Mouse (Mus musculus): ENCODE results near the gene Cd33. TPM values are rescaled to one million over a fixed set of nuclear protein-coding genes. Genes with fewer than 3 reads are reported as not detected.

The Cd33 gene
- not detected for polyA plus RNA-seq (2017; shearing (Covaris generic))

GRCm38 (mm10) chr7:43544225-43544977 lies at the start of gene Cd33:
Gene Cd33, minus strand, starts transcription at chr7:43544428.

GRCm38 (mm10) chr7:43579440-43580171 lies 35.4 kb upstream of the Cd33 start, which contains the start of gene Zfp719:
Gene Zfp719, plus strand, starts transcription at chr7:43579610.

GRCm38 (mm10) chr7:43562006-43562633 lies 17.9 kb upstream of the Cd33 start, which contains the start of gene Zfp658:
Gene Zfp658, plus strand, starts transcription at chr7:43562256.

GRCm38 (mm10) chr7:43489631-43490125 lies 54.5 kb downstream of the Cd33 start, which contains the start of gene Iglon5:
Gene Iglon5, minus strand, starts transcription at chr7:43490075.

Other genes with a start within 250 kb of the Cd33 start
- gene Zfp715, start 231.1 kb downstream of the Cd33 start, polyA plus RNA-seq (2017; shearing (Covaris generic)) = 10 to 100 TPM; 15.0 to 21.1 TPM
- under 1 TPM; 0.24 to 1.00 TPM for gene Siglecf, start 193.1 kb downstream of the Cd33 start, polyA plus RNA-seq (2017; shearing (Covaris generic))
- gene Siglecg, start 136.2 kb downstream of the Cd33 start, polyA plus RNA-seq (2017; shearing (Covaris generic)) = 1 to 10 TPM in 1 of 2 experiments, under 1 TPM in 1; 0.66 to 1.6 TPM
- not detected for gene Lim2, start 116.8 kb downstream of the Cd33 start, polyA plus RNA-seq (2017; shearing (Covaris generic))
- 100 to 1,000 TPM; 231 to 393 TPM for gene Nkg7, start 107.4 kb downstream of the Cd33 start, polyA plus RNA-seq (2017; shearing (Covaris generic))
- under 1 TPM in 1 of 2 experiments, not detected in 1; 0.45 TPM for gene Cldnd2, start 103.6 kb downstream of the Cd33 start, polyA plus RNA-seq (2017; shearing (Covaris generic))
- 100 to 1,000 TPM; 142 to 168 TPM for gene Etfb, start 100.3 kb downstream of the Cd33 start, polyA plus RNA-seq (2017; shearing (Covaris generic))
- not detected for gene Gm45233, start 100.3 kb downstream of the Cd33 start, polyA plus RNA-seq (2017; shearing (Covaris generic))
- 1 to 10 TPM; 4.1 to 5.4 TPM for gene Vsig10l, start 81.3 kb downstream of the Cd33 start, polyA plus RNA-seq (2017; shearing (Covaris generic))
- gene Iglon5, start 54.4 kb downstream of the Cd33 start, polyA plus RNA-seq (2017; shearing (Covaris generic)) = not detected
- under 1 TPM; 0.04 to 0.07 TPM for gene 4931406B18Rik, start 38.5 kb downstream of the Cd33 start, polyA plus RNA-seq (2017; shearing (Covaris generic))
- 1 to 10 TPM; 3.5 to 4.6 TPM for gene Zfp658, start 17.8 kb upstream of the Cd33 start, polyA plus RNA-seq (2017; shearing (Covaris generic))
- 10 to 100 TPM in 1 of 2 experiments, 1 to 10 TPM in 1; 8.5 to 10.1 TPM for gene Zfp719, start 35.2 kb upstream of the Cd33 start, polyA plus RNA-seq (2017; shearing (Covaris generic))
- gene Zfp819, start 62.7 kb upstream of the Cd33 start, polyA plus RNA-seq (2017; shearing (Covaris generic)) = under 1 TPM in 1 of 2 experiments, not detected in 1; 0.07 TPM
- gene Ceacam18, start 90.3 kb upstream of the Cd33 start, polyA plus RNA-seq (2017; shearing (Covaris generic)) = not detected
- gene Siglece, start 115.7 kb upstream of the Cd33 start, polyA plus RNA-seq (2017; shearing (Covaris generic)) = under 1 TPM; 0.51 to 0.80 TPM
- gene Ctu1, start 127.6 kb upstream of the Cd33 start, polyA plus RNA-seq (2017; shearing (Covaris generic)) = 10 to 100 TPM in 1 of 2 experiments, 1 to 10 TPM in 1; 8.3 to 13.4 TPM
- not detected for gene Klk14, start 146.0 kb upstream of the Cd33 start, polyA plus RNA-seq (2017; shearing (Covaris generic))
- gene Klk13, start 168.1 kb upstream of the Cd33 start, polyA plus RNA-seq (2017; shearing (Covaris generic)) = not detected
- gene Klk12, start 224.5 kb upstream of the Cd33 start, polyA plus RNA-seq (2017; shearing (Covaris generic)) = under 1 TPM in 1 of 2 experiments, not detected in 1; 0.18 TPM
- under 1 TPM in 1 of 2 experiments, not detected in 1; 0.29 TPM for gene Klk11, start 230.2 kb upstream of the Cd33 start, polyA plus RNA-seq (2017; shearing (Covaris generic))
- under 1 TPM in 1 of 2 experiments, not detected in 1; 0.25 TPM for gene Klk10, start 236.6 kb upstream of the Cd33 start, polyA plus RNA-seq (2017; shearing (Covaris generic))
- 1 to 10 TPM in 1 of 2 experiments, under 1 TPM in 1; 0.61 to 1.0 TPM for gene Klk9, start 247.5 kb upstream of the Cd33 start, polyA plus RNA-seq (2017; shearing (Covaris generic))

Data from activated CD4-positive, CD25-positive, alpha-beta regulatory T cell (primary cell).